Mouse (Mus musculus) hindbrain, embryonic 12.5 days (tissue): Measurements from ENCODE around the gene Gm10260. TPM values are rescaled to one million over a fixed set of nuclear protein-coding genes. Genes with fewer than 3 reads are reported as not detected.

Experiments
- ATAC-seq: fragments of 200-750 bp; cut with Nextera tagmentation; 2 replicates; pipeline ENCODE4 v1.8.0; 2017; ENCODE audit warnings: moderate TSS enrichment; ENCODE audit not compliant: low FRiP score
- H3K27ac ChIP-seq: fragments of 300-500 bp; sonication (generic); 2 replicates; pipeline ENCODE4 v1.5.1; 2016; ENCODE audit warnings: mild to moderate bottlenecking
- H3K27me3 ChIP-seq: fragments of 300-500 bp; sonication (generic); 2 replicates; pipeline ENCODE4 v1.6.1; 2016; ENCODE audit warnings: mild to moderate bottlenecking
- H3K36me3 ChIP-seq: fragments of 300-500 bp; sonication (generic); 2 replicates; pipeline ENCODE4 v1.6.1; 2016; ENCODE audit warnings: mild to moderate bottlenecking
- H3K4me1 ChIP-seq: fragments of 300-500 bp; sonication (generic); 2 replicates; pipeline ENCODE4 v1.6.1; 2016
- H3K4me2 ChIP-seq: fragments of 300-500 bp; sonication (generic); replicated peaks from 2 replicates; pipeline ENCODE4 v1.6.1; 2016; ENCODE audit warnings: mild to moderate bottlenecking
- H3K4me3 ChIP-seq: fragments of 300-500 bp; sonication (generic); 2 replicates; pipeline ENCODE4 v1.5.1; 2016; ENCODE audit warnings: mild to moderate bottlenecking
- H3K9ac ChIP-seq: fragments of 300-500 bp; sonication (generic); 2 replicates; pipeline ENCODE4 v1.6.1; 2016; ENCODE audit warnings: mild to moderate bottlenecking, moderate library complexity
- H3K9me3 ChIP-seq: fragments of 300-500 bp; sonication (generic); replicated peaks from 2 replicates; pipeline ENCODE4 v1.6.1; 2016; ENCODE audit warnings: mild to moderate bottlenecking
- WGBS: fragments of 180-500 bp; shearing (Covaris S2); methylation state at CpG from one replicate; pipeline ENCODE4 v1.1.7; 2016; 5-methylcytosine and 5-hydroxymethylcytosine counted together
- polyA plus RNA-seq: library from polyadenylated mRNA; unstranded; fragments of >200 nt; fragmentation: Nextera tagmentation; extraction: Ambion mirVana; gene quantifications from 2 replicates; pipeline ENCODE4 v1.2.1, GENCODE M21; 2016

Gene Gm10260
- polyA plus RNA-seq, 1 experiment from 2014 or later, result 1.2 TPM

DNA sequence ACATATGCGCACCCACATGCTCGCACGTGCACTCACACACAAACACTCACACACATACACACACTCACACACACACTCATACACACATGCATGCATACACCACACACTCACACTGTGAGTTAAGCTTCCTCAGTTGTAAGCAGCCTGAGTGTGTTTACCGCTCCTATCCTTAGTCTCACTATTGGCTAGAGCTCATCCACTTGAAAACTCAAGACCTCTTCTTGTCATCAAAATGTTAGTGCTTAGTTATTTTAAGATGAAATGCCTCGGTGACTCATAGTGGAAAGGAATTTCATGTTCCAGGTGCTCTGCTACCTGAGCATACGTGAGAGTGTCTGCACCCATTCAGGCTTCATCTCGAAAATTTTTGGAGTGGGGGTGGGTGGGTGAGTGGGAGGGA, 21.2 kb upstream of the Gm10260 start:
- 91% methylated on average over 7 of the region's 7 CpGs for WGBS
- Histone ChIP-seq H3K27me3 (no peaks in the 10 kb centered on the region), H3K4me1 (peaks cover 14% of the 10 kb centered on the region)

DNA sequence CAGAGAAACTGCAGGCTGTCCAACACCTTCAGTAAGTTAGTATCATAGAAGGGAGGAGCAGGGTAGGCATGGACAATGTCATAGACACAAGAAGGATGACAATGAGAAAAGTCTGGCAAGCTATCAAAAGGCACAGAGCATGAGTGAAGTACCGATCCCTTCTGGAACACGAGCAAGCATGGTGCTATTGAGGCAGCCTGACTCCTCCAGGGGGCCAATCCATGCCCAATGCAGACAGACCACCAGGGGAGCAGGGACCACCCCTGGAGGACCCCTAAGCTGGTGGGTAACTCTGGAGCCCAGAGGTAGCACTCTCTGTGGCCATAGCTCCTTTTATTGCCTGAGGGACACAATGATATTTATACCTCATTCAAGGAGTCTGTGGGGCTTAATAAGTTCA, 20.1 kb upstream of the Gm10260 start:
- H3K4me2 ChIP-seq, result no peak overlapping the region
- 75% methylated on average over 2 of the region's 2 CpGs for WGBS
- no peaks in the 10 kb centered on the region for H3K9me3 ChIP-seq
- H3K27ac ChIP-seq, result no peak overlapping the region
- H3K9ac ChIP-seq, result no peak overlapping the region
- ATAC-seq, result no peak
- peaks cover 11% of the 10 kb centered on the region for H3K4me1 ChIP-seq
- no peak overlapping the region for H3K4me3 ChIP-seq
- no peaks in the 10 kb centered on the region for H3K36me3 ChIP-seq
- H3K27me3 ChIP-seq, result no peaks in the 10 kb centered on the region

More for the DNA sequence above, 21.2 kb upstream of the Gm10260 start:
- no peak overlapping the region for H3K4me2 ChIP-seq
- H3K4me3 ChIP-seq, result no peak overlapping the region
- no peaks in the 10 kb centered on the region for H3K36me3 ChIP-seq
- ATAC-seq, result no peak
- H3K27ac ChIP-seq, result no peak overlapping the region
- no peaks in the 10 kb centered on the region for H3K9me3 ChIP-seq
- H3K9ac ChIP-seq, result no peak overlapping the region

DNA sequence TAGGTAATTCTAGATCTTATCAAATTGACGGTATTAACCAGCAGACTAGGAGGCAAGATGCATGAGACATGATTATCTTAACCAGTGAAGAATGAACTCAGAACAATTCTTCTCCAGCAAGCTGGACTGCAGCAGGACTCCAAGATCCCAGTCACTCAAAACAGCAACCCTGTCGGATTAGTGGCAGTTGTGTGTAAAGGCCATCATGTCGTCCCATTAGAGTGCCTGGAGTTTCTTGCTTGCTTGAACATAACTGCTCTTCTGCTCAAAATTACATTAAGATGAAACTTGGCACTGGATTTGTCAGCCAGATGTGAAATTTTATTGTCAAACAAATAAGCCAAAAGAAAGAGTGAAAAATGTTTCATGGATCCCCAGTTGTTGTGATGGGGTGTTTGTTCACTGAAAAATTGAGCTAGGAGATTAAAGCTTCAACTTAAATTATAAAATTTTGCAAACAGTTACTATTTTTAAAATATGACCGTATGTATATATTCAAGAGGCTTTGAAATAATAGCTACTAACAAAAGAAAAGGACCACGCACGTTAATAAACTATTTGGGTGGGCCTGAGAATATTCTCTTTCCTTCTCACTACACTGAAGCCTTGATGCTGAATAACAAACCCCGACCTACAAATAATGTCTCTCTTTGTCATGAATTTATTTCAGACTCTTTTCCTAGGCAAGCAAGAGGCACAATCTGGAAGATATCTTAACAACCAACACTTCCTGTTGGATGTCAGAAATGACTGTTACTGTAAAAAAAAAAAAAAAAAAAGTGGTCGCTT, 19.4 kb upstream of the Gm10260 start:
- Histone ChIP-seq H3K9ac (no peak overlapping the region), H3K27me3 (no peaks in the 10 kb centered on the region), H3K27ac (no peak overlapping the region), H3K4me1 (peaks cover 12% of the 10 kb centered on the region), H3K9me3 (no peaks in the 10 kb centered on the region), H3K4me3 (no peak overlapping the region), H3K36me3 (no peaks in the 10 kb centered on the region), H3K4me2 (no peak overlapping the region)
- 87% methylated on average over 8 of the region's 8 CpGs for WGBS
- ATAC-seq, result no peak

DNA sequence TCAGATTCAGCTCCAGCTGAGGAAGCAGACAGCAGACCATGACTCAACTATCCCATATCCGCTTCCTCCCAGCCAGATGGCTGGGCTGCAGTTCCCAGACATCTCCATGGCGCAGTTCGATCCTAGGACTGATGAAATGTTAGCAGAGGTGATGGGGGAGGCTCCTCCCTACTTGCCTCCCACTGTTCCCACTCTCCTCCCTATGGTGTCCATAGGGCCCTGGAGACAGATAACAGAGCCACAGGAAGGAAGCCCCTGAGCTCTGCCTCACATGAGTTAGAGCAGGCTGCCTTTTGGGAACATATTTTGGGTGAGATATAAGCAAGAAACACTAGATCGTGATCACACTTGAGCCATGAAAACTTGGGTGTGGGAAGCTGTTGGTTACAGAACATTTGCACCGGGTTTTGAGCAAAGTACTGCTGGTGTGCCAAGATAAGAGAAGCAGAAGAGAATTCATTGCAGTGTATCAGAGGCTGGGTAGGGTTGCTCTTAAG, 18.3 kb upstream of the Gm10260 start:
- ATAC-seq, result no peak

DNA sequence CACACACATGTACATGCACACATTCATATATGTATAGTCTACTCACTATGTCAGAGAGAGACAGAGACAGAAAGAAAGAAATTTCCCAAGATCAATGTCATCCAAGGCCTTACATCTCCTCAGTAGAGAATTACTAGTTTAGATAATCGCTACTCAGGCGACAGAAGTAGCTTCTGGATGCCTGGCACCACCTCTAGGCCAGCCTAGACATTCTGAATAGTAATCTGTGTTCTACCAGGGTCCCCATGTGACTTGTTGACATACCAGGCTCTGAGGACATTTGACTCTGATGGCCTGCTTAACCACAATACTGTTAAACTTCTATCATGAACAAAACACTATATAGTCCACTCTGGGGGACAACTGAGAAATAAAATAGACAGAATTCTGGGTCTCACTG, 17.2 kb upstream of the Gm10260 start:
- ATAC-seq, result no peak
- Histone ChIP-seq H3K4me3 (no peak overlapping the region), H3K4me2 (no peak overlapping the region), H3K9ac (no peak overlapping the region), H3K36me3 (no peaks in the 10 kb centered on the region), H3K4me1 (peaks cover 12% of the 10 kb centered on the region), H3K27ac (no peak overlapping the region), H3K27me3 (no peaks in the 10 kb centered on the region), H3K9me3 (no peaks in the 10 kb centered on the region)
- 91% methylated on average over 2 of the region's 2 CpGs for WGBS

More for the DNA sequence above, 18.3 kb upstream of the Gm10260 start:
- H3K27me3 ChIP-seq, result no peaks in the 10 kb centered on the region
- no peak overlapping the region for H3K27ac ChIP-seq
- no peak overlapping the region for H3K4me2 ChIP-seq
- no peak overlapping the region for H3K4me3 ChIP-seq
- no peak overlapping the region for H3K9ac ChIP-seq
- H3K36me3 ChIP-seq, result no peaks in the 10 kb centered on the region
- peaks cover 12% of the 10 kb centered on the region for H3K4me1 ChIP-seq
- 88% methylated on average over 5 of the region's 5 CpGs for WGBS
- no peaks in the 10 kb centered on the region for H3K9me3 ChIP-seq

DNA sequence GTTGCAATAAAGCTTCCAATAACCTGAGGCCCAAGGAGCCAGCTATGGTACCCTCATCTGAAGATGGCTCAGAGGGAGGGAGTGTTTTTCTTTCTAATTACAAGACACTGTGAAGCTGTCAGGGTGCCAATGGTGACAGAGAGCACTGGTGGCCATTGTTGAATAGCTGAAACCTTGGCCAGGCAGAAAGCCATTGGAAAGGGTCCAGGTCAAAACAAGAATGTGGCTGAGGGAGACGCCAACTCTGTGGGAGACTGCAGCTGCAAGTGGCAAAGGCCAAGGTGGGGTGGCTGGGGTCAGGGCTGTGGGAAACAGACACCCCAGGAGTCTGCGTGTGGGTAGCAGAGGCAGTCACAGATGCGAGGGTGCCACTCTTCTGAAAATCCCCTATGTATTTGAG, 16.3 kb upstream of the Gm10260 start:
- Histone ChIP-seq H3K4me2 (no peak overlapping the region), H3K36me3 (no peaks in the 10 kb centered on the region), H3K27ac (no peak overlapping the region), H3K4me1 (peaks cover 12% of the 10 kb centered on the region), H3K9ac (no peak overlapping the region), H3K27me3 (no peaks in the 10 kb centered on the region), H3K4me3 (no peak overlapping the region), H3K9me3 (no peaks in the 10 kb centered on the region)
- 55% methylated on average over 3 of the region's 3 CpGs for WGBS
- ATAC-seq, result no peak

DNA sequence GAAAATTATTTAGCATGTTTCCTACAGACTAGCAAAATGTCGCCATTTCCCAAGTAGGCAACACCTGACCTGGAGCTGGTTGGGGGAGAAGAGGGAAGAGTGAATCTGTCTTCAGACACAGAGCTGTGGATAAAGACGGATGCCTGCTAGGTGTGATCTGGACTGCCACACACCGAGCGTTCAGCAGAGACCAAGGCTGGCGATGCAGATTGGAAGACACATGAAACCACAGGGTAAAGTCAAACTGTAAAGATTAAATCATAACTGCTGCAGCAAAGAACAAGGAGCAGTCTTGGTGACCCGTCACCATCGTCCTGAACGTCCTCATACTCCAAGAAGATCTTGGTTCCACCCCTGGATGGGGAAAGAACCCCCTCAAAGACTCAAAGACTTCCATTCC, 15.5 kb upstream of the Gm10260 start:
- H3K4me2 ChIP-seq, result no peak overlapping the region
- no peaks in the 10 kb centered on the region for H3K27me3 ChIP-seq
- WGBS, result 90% methylated on average over 8 of the region's 8 CpGs
- H3K4me1 ChIP-seq, result peaks cover 12% of the 10 kb centered on the region
- no peak overlapping the region for H3K4me3 ChIP-seq
- H3K27ac ChIP-seq, result 0 out of 2 replicates have a peak overlapping the region, but pooled peaks have one; percentile 12
- H3K36me3 ChIP-seq, result no peaks in the 10 kb centered on the region
- no peak overlapping the region for H3K9ac ChIP-seq
- no peak for ATAC-seq
- H3K9me3 ChIP-seq, result no peaks in the 10 kb centered on the region

DNA sequence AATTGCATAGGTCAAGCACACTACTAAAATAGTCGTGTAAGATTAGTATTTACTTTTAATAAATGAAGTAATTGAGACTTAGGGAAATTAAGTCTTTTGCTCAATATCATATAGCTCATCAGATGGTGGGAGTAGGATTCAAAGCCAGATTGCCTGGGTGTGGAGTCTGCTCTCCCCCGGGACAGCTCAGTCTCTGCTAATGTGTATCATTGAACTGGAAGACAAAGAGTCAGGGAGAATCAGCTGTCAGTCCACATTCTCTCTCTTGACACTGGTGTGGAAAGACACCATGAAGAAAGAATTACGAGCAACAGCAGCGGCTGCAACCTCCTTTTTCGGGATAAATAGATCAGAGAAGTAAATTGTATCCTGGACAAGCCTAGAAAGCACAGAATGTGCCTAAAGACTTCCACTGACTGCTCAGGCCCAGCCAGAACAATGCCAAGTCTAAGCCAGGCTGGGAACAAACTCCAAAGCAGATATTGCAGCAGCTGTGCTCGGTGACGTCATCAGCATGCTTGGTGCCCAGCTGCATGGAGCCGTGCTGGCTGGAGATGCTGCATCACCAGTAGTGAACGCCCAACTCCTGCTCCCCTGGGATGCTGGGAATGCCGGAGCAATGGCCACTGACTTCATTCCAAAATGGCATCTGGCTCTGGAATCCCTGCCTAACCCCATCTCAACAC, 14.5 kb upstream of the Gm10260 start:
- Histone ChIP-seq H3K27ac (peak overlapping the region; percentile 87), H3K36me3 (no peaks in the 10 kb centered on the region), H3K4me1 (peaks cover 12% of the 10 kb centered on the region), H3K9ac (no peak overlapping the region), H3K4me3 (no peak overlapping the region), H3K4me2 (0 out of 2 replicates have a peak overlapping the region, but pooled peaks have one; percentile 4), H3K27me3 (no peaks in the 10 kb centered on the region), H3K9me3 (no peaks in the 10 kb centered on the region)
- 37% methylated on average over 10 of the region's 10 CpGs for WGBS
- ATAC-seq, result peak; percentile 89

DNA sequence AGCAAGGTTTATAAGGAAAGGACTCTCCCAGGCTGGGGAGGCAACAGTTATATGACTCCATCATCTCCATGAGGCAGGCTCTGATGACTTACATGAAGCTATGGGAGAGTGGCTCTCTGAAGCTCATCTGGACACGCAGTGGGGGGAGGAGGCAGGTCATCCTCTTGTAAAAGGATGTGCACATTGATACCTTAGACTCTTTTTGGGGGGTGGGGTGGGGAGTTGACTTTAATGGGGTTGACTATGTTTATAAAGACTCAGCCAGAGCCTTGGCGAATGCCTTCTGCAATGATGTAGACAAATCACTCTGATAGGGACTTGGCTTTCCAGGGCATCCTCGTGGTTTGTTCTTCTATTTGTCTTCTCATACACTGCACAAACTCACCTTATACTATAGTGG, 8.8 kb upstream of the Gm10260 start:
- no peaks in the 10 kb centered on the region for H3K4me1 ChIP-seq
- H3K4me2 ChIP-seq, result no peak overlapping the region
- H3K4me3 ChIP-seq, result no peak overlapping the region
- no peaks in the 10 kb centered on the region for H3K9me3 ChIP-seq
- 84% methylated on average over 3 of the region's 3 CpGs for WGBS
- ATAC-seq, result no peak
- H3K27ac ChIP-seq, result no peak overlapping the region
- H3K27me3 ChIP-seq, result no peaks in the 10 kb centered on the region
- H3K9ac ChIP-seq, result no peak overlapping the region
- H3K36me3 ChIP-seq, result no peaks in the 10 kb centered on the region

DNA sequence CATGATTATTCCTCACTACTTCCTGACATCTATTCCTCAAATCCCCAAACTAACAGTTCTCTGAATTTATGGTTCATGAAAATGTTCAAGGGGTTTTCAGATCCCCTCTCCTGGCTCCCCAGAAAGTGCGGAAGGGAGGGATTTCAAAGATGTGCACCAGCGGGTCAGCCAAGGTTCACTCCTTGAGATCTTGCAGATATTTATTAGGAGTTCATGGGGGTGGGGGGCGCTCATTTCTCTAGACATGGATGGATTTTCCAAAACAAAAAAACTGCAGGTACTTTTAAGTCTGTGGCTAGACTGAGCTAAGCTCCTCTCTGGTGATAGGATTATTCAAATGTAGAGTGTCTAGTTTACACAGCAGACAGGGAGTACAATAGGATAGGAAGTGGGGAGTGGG, 8.4 kb upstream of the Gm10260 start:
- H3K4me3 ChIP-seq, result no peak overlapping the region
- peaks cover 4% of the 10 kb centered on the region; the same call in 1 of the 2 replicates for H3K4me1 ChIP-seq
- H3K9ac ChIP-seq, result no peak overlapping the region
- ATAC-seq, result no peak
- no peaks in the 10 kb centered on the region for H3K36me3 ChIP-seq
- 72% methylated on average over 3 of the region's 3 CpGs for WGBS
- H3K9me3 ChIP-seq, result no peaks in the 10 kb centered on the region
- no peak overlapping the region for H3K27ac ChIP-seq
- no peak overlapping the region for H3K4me2 ChIP-seq
- H3K27me3 ChIP-seq, result no peaks in the 10 kb centered on the region

DNA sequence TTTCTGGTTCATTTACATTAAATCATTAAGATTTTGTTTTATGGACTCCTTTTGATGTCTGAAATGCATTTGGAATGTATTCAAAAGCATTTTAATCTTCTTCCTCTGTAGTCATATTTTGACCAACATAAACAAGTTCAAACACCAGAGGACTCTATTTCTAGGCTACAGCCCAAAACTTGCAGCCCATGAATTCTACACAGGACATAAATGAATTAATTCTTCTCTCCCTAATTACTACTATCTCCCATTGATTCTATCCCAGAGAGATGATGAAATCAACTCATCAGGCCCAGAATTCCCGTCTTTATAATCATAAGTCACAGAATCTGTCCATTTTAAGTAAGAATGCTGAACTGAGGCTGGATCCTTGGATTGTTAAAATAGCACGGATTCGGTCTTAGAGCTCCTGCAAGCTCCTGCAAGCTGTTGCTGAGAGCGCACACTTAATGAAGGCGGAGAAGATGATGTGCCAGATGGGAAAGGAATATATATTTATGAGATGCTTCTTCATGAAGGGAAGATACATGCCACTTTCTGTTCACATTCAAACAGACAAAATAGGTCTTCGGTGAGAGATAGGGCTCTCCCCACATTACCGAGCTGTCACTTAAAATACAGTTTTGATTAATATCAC, 7.7 kb upstream of the Gm10260 start:
- Histone ChIP-seq H3K4me1 (peaks cover 10% of the 10 kb centered on the region; the same call in 1 of the 2 replicates), H3K36me3 (no peaks in the 10 kb centered on the region), H3K4me3 (no peak overlapping the region), H3K9ac (no peak overlapping the region), H3K27ac (0 out of 2 replicates have a peak overlapping the region, but pooled peaks have one; percentile 5), H3K9me3 (no peaks in the 10 kb centered on the region), H3K27me3 (no peaks in the 10 kb centered on the region), H3K4me2 (no peak overlapping the region)
- 70% methylated on average over 7 of the region's 7 CpGs for WGBS
- no peak for ATAC-seq

DNA sequence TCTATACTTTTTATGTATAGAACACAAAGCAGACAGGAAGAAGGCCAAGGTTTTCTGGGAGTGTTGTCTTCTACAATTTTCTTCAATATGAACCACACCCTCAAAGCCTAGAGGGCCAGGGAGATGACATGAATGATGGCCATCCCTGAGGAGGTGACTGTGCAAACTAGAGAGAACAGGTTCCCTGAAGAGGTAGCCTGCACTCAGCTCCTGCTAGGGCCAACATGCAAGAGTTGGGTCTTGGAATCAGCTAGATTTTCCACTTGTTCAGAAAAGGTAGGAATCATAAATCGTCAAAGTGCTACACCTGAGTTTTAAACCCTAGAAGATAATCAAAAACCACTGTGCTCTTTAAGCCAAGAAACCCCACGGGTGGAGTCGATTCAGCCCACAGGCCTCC, 6.2 kb upstream of the Gm10260 start:
- no peak overlapping the region for H3K27ac ChIP-seq

More for the DNA sequence above, 6.2 kb upstream of the Gm10260 start:
- Histone ChIP-seq H3K4me2 (no peak overlapping the region), H3K36me3 (no peaks in the 10 kb centered on the region), H3K27me3 (no peaks in the 10 kb centered on the region), H3K9me3 (no peaks in the 10 kb centered on the region), H3K4me3 (no peak overlapping the region), H3K4me1 (peaks cover 10% of the 10 kb centered on the region; the same call in 1 of the 2 replicates), H3K9ac (no peak overlapping the region)
- ATAC-seq, result no peak
- WGBS, result 91% methylated on average over 3 of the region's 3 CpGs
